Mouse (Mus musculus) heart, postnatal 14 days (tissue): ENCODE measurements around the gene Iqschfp. TPM values are rescaled to one million over a fixed set of nuclear protein-coding genes. Genes with fewer than 3 reads are reported as not detected.
A peak's percentile ranks its signal among the peaks of the same experiment; 100 is the strongest.

ENCODE experiments used
- DNase-seq, 2 experiments: peaks; one replicate each; pipeline ENCODE4 v3.0.0; 2021 to 2022
- intact Hi-C: fragments of 180-260 bp; cut with DNase I; formaldehyde crosslinking; loops from one replicate; pipeline ENCODE4 v1.15.1; 2025
- total RNA-seq, 2 experiments: library from RNA; stranded (reverse); gene quantifications; 2 replicates each; pipeline ENCODE4 v1.2.3; 2021

The Iqschfp gene
- total RNA-seq, 2 experiments from 2014 or later = not detected

DNA sequence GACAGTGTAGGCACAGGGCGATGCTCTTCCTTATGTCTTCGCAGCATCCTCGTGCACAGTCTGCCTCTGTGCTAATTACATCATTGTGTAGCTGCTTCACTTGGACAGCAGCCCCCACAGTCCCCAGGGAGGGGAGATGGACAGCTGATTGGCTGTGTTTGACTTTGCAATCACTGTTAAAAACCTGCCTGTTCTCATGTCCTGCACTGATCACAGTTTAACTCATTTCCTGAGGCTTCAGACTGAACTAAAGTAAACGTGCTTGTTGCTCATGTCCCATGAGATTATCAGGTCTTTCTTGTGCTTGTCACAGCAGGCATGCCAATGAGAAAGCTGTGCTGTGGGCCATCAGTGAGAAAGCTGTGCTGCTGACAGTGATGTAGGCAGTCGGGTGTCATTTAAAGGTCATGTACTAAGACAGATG lies 60.5 kb downstream of the Iqschfp start:
- intact Hi-C loops = no loop called here
- DNase-seq = peak; percentile 14 to 40

GRCm38 (mm10) chr3:67954459-67955065 lies 62.5 kb downstream of the Iqschfp start:
- intact Hi-C loops = no loop called here
- DNase-seq = peak; percentile 5 to 10

DNA sequence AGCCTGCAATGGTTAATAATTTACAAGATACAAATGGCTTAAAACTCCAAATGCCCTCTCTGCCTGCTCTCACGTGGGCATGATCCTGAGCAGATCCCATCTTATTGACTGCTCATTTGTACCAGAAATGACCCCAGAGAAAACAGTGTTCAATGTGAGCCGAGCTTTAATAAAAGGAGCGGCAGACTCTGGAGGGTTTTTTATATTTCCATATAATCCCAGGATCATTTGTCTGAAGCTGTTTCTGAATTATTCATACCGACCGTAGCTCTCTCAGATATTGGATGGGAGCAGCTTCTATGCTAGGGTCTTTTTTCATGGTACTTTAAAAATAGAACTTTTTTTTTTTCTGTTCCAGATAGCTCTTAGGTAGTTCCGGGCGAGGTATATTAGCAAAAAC lies 67.6 kb downstream of the Iqschfp start:
- intact Hi-C loops = no loop called here
- no peak for DNase-seq

- no peak for DNase-seq
- intact Hi-C loops = no loop called here
These were observed 68.1 kb downstream of the Iqschfp start for GRCm38 (mm10) chr3:67960133-67960532.

DNA sequence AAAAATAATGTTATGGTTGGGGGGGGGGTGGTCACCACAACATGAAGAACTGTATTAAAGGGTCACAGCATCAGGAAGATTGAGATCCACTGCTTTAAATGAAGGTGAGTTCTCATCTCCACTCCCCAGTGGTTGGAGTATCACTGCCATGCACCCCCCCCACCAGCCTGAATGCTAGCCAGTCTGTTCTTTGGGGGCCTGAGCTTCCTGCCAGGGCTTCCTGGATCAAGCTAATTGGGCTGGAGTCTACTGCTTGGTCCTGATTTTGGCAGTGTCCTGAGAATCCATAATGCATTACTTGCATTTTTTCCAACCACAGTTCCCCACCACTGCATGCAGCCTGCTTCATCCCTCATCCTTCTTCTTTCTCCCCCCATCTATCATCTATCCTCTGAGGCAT lies 68.7 kb downstream of the Iqschfp start:
- no peak for DNase-seq
- intact Hi-C loops = no loop called here

GRCm38 (mm10) chr3:67961934-67962639 lies 70.1 kb downstream of the Iqschfp start:
- intact Hi-C loops = no loop called here
- DNase-seq = no peak

- intact Hi-C loops = no loop called here
- no peak for DNase-seq
These were observed 82.4 kb downstream of the Iqschfp start for GRCm38 (mm10) chr3:67974340-67974998.

GRCm38 (mm10) chr3:67980006-67980405 lies 88.0 kb downstream of the Iqschfp start:
- intact Hi-C loops = no loop called here
- DNase-seq = no peak

- intact Hi-C loops = no loop called here
- DNase-seq = no peak
These were observed 91.3 kb downstream of the Iqschfp start for GRCm38 (mm10) chr3:67983329-67983728.

DNA sequence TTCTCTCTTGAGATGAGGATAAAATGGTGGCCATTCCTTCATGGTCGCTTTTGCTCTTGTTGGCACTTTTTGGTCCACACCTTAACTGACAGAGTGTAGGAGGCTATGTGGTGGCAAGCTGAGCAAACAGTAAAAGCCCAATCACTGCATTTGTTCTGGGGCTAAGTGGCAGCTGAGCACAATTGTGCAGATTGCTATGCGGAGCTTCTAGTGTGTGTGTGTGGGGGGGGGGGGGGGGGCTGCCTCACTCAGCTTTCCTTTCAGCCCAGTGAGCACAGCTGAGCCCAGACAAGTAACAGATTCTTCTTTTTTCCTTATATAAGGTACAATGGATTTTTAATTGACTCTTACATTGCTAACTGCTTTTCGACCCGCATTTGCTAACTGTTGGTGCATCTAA lies 110.4 kb downstream of the Iqschfp start:
- intact Hi-C loops = no loop called here
- no peak for DNase-seq

GRCm38 (mm10) chr3:68012342-68012741 lies 120.3 kb downstream of the Iqschfp start:
- no peak for DNase-seq
- intact Hi-C loops = no loop called here

DNA sequence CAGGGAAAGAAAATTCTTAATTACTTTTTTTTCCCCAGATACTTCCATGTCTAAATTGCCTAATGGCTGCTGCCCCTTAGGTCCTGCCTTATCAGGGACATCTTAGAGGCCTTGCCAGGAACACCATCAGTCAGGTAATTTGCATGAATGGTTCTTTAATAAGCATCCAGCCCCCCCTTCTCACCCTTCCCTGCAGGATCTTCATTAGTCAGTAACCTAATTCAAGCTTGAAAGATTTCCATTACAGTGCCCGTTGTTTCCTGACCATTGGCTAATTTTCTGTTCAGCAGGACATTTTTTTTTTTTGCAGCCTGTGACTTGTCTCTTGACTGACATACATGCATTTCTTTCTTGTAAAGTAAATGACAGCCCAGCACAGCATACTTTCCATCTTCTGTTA lies 123.8 kb downstream of the Iqschfp start:
- no peak for DNase-seq
- intact Hi-C loops = no loop called here

GRCm38 (mm10) chr3:68019401-68019800 lies 127.4 kb downstream of the Iqschfp start:
- no peak for DNase-seq
- intact Hi-C loops = no loop called here

- intact Hi-C loops = no loop called here
- DNase-seq = no peak
These were observed 144.1 kb downstream of the Iqschfp start for GRCm38 (mm10) chr3:68036097-68036496.

DNA sequence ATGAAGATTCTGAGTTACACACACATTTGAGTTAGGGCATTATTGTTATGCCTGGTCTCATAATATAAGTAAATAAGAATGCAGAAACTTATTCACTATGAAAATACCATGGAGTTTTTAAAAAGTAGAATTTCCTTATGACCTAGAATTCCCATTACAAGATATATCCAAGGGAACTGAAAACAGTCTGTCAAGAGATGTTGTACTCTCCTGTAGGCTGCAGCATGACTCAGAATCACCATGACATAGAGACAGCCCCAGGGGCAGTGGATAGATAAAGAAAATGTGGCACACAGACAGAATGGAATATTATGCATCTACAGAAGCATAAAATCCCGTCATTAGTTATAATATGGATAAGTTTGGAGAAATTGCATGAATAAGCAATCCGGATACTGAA lies 150.9 kb downstream of the Iqschfp start:
- no peak for DNase-seq
- intact Hi-C loops = loop anchor here (10.0 kb wide), 1 partner anchor 688 kb away; no protein-coding TSS in a partner anchor

DNA sequence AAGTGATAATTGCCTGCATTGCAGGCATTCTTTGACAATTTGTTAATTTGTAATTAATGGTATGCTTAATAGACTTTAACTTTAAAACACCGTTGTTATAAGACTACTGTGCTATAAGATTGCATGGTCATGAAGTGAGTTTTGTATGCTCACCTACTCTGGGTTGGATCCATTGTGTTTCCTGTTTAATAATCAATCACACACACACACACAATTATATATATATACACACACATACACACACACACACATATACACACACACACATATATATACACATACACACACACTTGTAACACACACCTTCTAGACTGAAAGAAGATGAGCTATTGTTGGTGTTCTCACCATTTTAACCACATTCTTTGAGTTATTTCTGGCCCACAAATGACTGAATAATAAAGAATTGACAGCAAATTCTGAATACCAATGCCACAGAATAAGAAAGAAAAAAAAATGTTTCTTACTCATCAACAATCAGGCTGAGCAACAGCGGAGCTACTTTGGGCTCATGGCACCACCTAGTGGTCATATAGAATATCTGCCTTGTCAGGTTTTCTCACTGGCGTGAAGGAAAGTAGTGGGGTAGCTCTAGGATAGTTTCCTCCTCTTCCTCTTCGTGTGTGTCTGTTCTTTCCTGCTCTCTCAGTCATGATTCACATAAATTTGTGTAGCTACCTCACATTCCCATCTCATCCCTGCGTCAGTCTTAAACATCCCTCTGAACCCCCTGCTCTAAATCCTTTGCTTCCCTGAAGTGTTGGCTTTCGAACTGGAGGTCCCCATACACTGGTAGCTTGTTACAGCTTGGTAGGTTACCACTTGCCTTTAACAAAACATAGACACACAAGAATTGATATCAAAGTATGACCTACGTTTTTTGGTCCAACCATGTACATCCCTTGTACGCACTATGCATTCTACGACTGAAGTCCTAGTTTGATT lies 153.7 kb downstream of the Iqschfp start:
- intact Hi-C loops = loop anchor here (1.0 to 10.0 kb wide), 3 partner anchors 421 to 691 kb away; no protein-coding TSS in a partner anchor
- DNase-seq = peak in 1 of 2 experiments; percentile 36

GRCm38 (mm10) chr3:68053538-68053937 lies 161.5 kb downstream of the Iqschfp start:
- peak in 1 of 2 experiments; percentile 19 for DNase-seq
- intact Hi-C loops = no loop called here

DNA sequence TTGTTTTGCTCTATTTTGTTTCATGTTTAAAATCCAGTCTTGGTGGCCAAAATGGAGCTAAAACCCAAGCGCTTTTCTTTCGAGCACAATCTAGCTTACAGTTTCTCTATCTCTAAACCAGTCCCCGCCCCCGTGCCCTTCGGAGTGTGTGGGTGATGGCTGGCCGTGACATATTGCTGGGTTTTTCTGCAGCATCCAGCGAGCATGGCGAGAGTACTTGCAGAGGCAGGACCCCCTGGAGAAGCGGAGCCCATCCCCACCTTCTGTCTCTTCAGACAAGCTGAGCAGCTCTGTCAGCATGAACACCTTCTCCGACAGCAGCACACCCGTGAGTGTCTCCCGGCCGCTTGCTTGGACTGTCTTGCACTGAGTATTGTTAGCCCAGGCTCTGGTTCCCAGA lies 163.0 kb downstream of the Iqschfp start:
- no peak for DNase-seq
- intact Hi-C loops = no loop called here

DNA sequence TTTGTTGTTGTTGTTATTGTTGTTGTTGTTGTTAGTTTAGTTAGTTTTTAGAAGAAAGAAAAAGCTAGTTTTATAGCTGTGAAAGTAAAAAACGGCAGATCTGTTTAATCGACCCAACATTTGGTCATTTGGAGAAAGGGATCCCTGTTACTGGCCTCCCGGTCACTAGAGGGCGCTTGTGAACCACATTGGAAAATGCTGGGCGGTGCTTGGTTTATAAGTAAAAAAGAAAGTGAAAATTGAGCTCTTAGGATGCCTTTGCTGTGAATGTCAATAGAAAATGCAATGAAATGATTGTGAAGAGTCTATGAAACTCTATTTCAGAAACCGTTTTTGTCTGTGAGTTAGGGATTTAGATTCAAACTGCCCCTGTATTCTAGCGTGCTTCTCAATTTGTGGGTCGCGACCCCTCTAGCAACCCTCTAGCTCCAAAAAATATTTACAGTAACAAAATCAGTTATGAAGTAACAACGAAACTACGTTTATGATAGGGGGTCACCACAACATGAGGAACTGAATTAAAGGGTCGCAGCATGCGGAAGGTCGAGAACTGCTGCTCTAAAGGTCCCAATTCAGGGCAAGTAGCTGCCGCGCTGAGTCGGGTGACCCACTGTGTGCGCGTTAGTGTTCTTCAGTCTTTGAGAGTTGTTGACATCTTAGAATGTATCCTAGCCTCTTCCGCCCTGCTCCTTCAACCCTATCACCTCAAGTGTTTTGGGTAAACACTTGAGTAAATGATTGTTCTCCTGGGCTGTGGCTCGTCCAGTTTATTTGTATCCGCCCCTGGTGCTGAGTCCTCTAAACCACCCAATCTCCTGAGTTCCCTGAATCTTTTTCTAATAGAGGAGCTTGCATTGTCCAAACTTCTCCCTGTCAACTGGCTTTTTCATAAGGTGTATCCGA lies 164.6 kb downstream of the Iqschfp start:
- DNase-seq = peak; percentile 77 to 87
- intact Hi-C loops = loop anchor here (2.0 kb wide), 1 partner anchor 486 kb away; no protein-coding TSS in a partner anchor
